Mouse (Mus musculus) liver, embryonic 14.5 days (tissue): Measurements from ENCODE around the gene Abo. TPM values are rescaled to one million over a fixed set of nuclear protein-coding genes. Genes with fewer than 3 reads are reported as not detected.

Experiments used
- ATAC-seq: fragments of 200-750 bp; cut with Nextera tagmentation; 2 replicates; pipeline ENCODE4 v1.8.0; 2017; ENCODE audit warnings: moderate number of reproducible peaks, mild to moderate bottlenecking, moderate library complexity; ENCODE audit not compliant: insufficient read depth
- DNase-seq, 3 experiments: peaks; one replicate each; pipeline ENCODE4 v3.0.0-alpha.2; 2012 to 2013; ENCODE audit warnings: low read depth in 3 of 3, low spot score in 3 of 3
- H3K27ac ChIP-seq: fragments of 300-500 bp; sonication (generic); 2 replicates; pipeline ENCODE4 v1.5.1; 2014; ENCODE audit warnings: moderate library complexity, mild to moderate bottlenecking, control low read depth, inconsistent platforms
- H3K27me3 ChIP-seq: fragments of 300-500 bp; sonication (generic); 2 replicates; pipeline ENCODE4 v1.6.1; 2014; ENCODE audit warnings: mild to moderate bottlenecking, low read length, moderate library complexity; ENCODE audit not compliant: control insufficient read depth, insufficient read depth
- H3K36me3 ChIP-seq: fragments of 300-500 bp; sonication (generic); replicated peaks from 2 replicates; pipeline ENCODE4 v1.6.1; 2014; ENCODE audit warnings: low read depth; ENCODE audit not compliant: control insufficient read depth, insufficient read depth
- H3K4me1 ChIP-seq, 2 experiments: fragments of 200-500 bp in 1 of 2; fragments of 300-500 bp in 1 of 2; sonication (generic) in 1 of 2; replicated peaks; 2 replicates each; pipeline ENCODE4 v1.6.1; 2012 to 2014; ENCODE audit warnings: antibody characterized with exemption in 1 of 2, inconsistent platforms in 1 of 2, low read length in 1 of 2; ENCODE audit not compliant: control insufficient read depth in 2 of 2, insufficient read depth in 2 of 2
- H3K4me2 ChIP-seq: fragments of 300-500 bp; sonication (generic); 2 replicates; pipeline ENCODE4 v1.6.1; 2014; ENCODE audit warnings: low read depth, mild to moderate bottlenecking, control low read depth, moderate library complexity
- H3K4me3 ChIP-seq, 2 experiments: fragments of 200-500 bp in 1 of 2; fragments of 300-500 bp in 1 of 2; sonication (generic) in 1 of 2; 2 replicates each; pipeline ENCODE4 v1.5.1; 2012 to 2014; ENCODE audit warnings: low read depth in 2 of 2, low read length in 2 of 2, mild to moderate bottlenecking in 2 of 2, control low read depth in 1 of 2, inconsistent platforms in 1 of 2, moderate library complexity in 1 of 2; ENCODE audit not compliant: insufficient read depth in 1 of 2
- H3K9ac ChIP-seq: fragments of 300-500 bp; sonication (generic); replicated peaks from 2 replicates; pipeline ENCODE4 v1.6.1; 2014; ENCODE audit warnings: mild to moderate bottlenecking, control low read depth, moderate library complexity
- H3K9me3 ChIP-seq: fragments of 300-500 bp; sonication (generic); 2 replicates; pipeline ENCODE4 v1.6.1; 2016; ENCODE audit warnings: low read length, mixed read lengths; ENCODE audit not compliant: control insufficient read depth
- CTCF ChIP-seq: IDR thresholded peaks from 2 replicates; pipeline ENCODE4 v1.5.1; 2016; ENCODE audit warnings: antibody characterized with exemption, low read depth, control low read depth
- EP300 ChIP-seq: IDR thresholded peaks from 2 replicates; pipeline ENCODE4 v1.6.1; 2016; ENCODE audit warnings: antibody characterized with exemption, low read depth
- WGBS: fragments of 180-500 bp; shearing (Covaris S2); extraction: QIAGEN DNeasy Blood & Tissue Kit; methylation state at CpG from one replicate; pipeline ENCODE4 v1.1.7; 2014; ENCODE audit not compliant: insufficient replicate concordance; 5-methylcytosine and 5-hydroxymethylcytosine counted together
- polyA plus RNA-seq, 2 experiments: library from polyadenylated mRNA; depleted of rRNA in 1 of 2; stranded (reverse) in 1 of 2; unstranded in 1 of 2; fragments of >200 nt; fragmentation: Nextera tagmentation in 1 of 2; extraction: Ambion mirVana in 1 of 2; gene quantifications; 2 replicates each; pipeline versions ENCODE4 v1.2.1 to v1.2.3; 2012 to 2014

Abo gene
- polyA plus RNA-seq, 2 experiments: not detected

DNA sequence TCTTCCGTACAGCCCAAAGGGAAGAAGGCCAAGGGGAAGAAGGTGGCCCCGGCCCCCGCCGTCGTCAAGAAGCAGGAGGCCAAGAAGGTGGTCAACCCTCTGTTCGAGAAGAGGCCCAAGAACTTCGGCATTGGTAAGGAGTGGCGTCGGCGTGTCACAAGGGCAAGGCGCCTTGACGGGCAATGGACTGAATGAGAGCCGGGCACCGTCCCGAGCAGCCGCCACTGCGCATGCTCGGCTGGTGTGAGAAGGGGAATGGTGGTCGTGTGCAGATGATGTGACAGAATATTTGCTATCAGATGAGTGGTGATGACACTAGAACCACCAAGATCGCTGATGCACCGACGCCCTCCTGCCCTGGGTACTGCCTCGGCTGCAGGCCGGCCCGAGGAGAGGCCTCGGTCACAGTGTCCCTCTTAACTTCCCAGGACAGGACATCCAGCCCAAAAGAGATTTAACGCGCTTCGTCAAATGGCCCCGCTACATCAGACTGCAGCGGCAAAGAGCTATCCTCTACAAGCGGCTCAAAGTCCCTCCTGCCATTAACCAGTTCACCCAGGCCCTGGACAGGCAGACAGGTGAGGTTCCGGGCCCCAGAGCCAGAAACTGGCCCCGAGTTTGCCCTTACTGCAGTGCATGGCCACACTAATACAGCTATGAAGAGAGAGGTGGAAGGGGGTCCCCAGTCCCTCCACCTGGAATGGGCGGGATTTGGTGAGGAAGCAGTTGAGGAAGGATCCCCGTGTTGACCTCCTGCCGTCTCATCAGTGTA lies 46.4 kb upstream of the Abo start:
- no peak; the same call in 1 of the 2 replicates for TF ChIP-seq CTCF
- TF ChIP-seq EP300: no peak
- Histone ChIP-seq H3K9ac (peak overlapping the region; percentile 99), H3K27me3 (no peaks in the 10 kb centered on the region), H3K4me1 (peaks cover 15 to 23% of the 10 kb centered on the region in 2 experiments), H3K36me3 (peaks cover 53% of the 10 kb centered on the region), H3K9me3 (no peaks in the 10 kb centered on the region), H3K4me2 (peak overlapping the region; percentile 97), H3K27ac (peak overlapping the region; percentile 74), H3K4me3 (peak overlapping the region; percentile 92 to 96)
- WGBS: under 1% methylated on average over 37 of the region's 37 CpGs
- peak; percentile 46 for ATAC-seq
- DNase-seq: peak in 2 of 3 experiments; percentile 47 to 61

GRCm38 (mm10) chr2:26910124-26910993 lies 45.6 kb upstream of the Abo start, which contains the start of the genes Med22 and Rpl7a:
Gene Med22 (minus strand): TSS chr2:26910677.
Gene Rpl7a (plus strand): TSS chr2:26910764.
- 0% methylated on average over 71 of the region's 74 CpGs for WGBS
- peak within 1 kb of the TSS; percentile 97 for H3K4me2 ChIP-seq
- H3K27ac ChIP-seq: peak within 1 kb of the TSS; percentile 87
- DNase-seq: peak; percentile 98
- ATAC-seq: peak; percentile 93
- TF ChIP-seq CTCF: 0 out of 2 replicates have a peak, but pooled peaks have one; percentile 8
- TF ChIP-seq EP300: peak; percentile 80
- H3K4me3 ChIP-seq: peak within 1 kb of the TSS; percentile 92 to 96
- peak within 1 kb of the TSS; percentile 99 for H3K9ac ChIP-seq
- H3K27me3 ChIP-seq: no peaks in the 10 kb centered on the region
- H3K9me3 ChIP-seq: no peaks in the 10 kb centered on the region
- H3K36me3 ChIP-seq: peaks cover 58% of the 10 kb centered on the region
- H3K4me1 ChIP-seq: peaks cover 12 to 20% of the 10 kb centered on the region in 2 experiments

DNA sequence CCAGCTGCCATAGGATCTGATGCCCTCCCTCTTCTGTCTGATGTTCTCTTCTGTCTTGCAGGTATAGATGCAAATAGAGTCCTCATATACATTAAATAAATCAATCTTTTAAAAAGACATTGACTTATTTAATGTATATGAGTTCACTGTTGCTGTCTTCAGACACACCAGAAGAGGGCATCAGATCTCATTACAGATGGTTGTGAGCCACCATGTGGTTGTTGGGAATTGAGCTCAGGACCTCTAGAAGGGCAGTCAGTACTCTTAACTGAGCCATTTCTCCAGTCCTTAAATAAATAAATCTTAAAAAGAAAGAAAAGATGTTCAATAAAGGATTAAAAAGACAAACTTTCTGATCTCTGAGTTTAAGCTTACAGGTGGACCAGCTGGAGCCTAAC lies 44.6 kb upstream of the Abo start:
- TF ChIP-seq CTCF: peak; percentile 45
- no peak for TF ChIP-seq EP300
- no peak for ATAC-seq
- Histone ChIP-seq H3K36me3 (peaks cover 56% of the 10 kb centered on the region), H3K4me2 (peak overlapping the region; percentile 97), H3K9me3 (no peaks in the 10 kb centered on the region), H3K9ac (peak overlapping the region; percentile 74), H3K27ac (peak overlapping the region; percentile 87), H3K4me1 (peaks cover 12% of the 10 kb centered on the region in 2 experiments), H3K27me3 (no peaks in the 10 kb centered on the region), H3K4me3 (peak overlapping the region; percentile 80 to 92)
- DNase-seq: no peak

- DNase-seq: no peak
- WGBS: 55% methylated on average over 18 of the region's 18 CpGs
- Histone ChIP-seq H3K27ac (no peak overlapping the region), H3K27me3 (no peaks in the 10 kb centered on the region), H3K4me3 (peak overlapping the region; percentile 80 to 92), H3K4me2 (peak overlapping the region; percentile 97), H3K36me3 (peaks cover 50% of the 10 kb centered on the region), H3K9ac (peak overlapping the region; percentile 74), H3K9me3 (no peaks in the 10 kb centered on the region), H3K4me1 (peaks cover 12 to 13% of the 10 kb centered on the region in 2 experiments)
- no peak for ATAC-seq
- TF ChIP-seq EP300 (no peak), CTCF (no peak)
These were observed 44.1 kb upstream of the Abo start for GRCm38 (mm10) chr2:26908710-26909386.
